ENCODE assay signal across 28 mouse cellular contexts in genomic region chr4:41662723-41663122, GRCm38 (mm10). TPM values are rescaled to one million over a fixed set of nuclear protein-coding genes. Genes with fewer than 3 reads are reported as not detected.
DNase-seq lines count a peak whose midpoint lies in the region; ATAC-seq lines count a peak whose summit lies in the region.
"Had no signal": no experiment of that assay in that cellular context is flagged by ENCODE, and none has a peak within 500 bp of the region (broad histone marks: within the 10 kb centered on the region; RNA-seq: fewer than 3 reads in every experiment).

No protein-coding gene starts in this region.

- H3K9me3 ChIP-seq in kidney, embryonic 14.5 days (ENCODE audit: control insufficient read depth, low read length): no peaks in the 10 kb centered on the region
- H3K9me3 ChIP-seq in embryonic facial prominence, embryonic 10.5 days: no peaks in the 10 kb centered on the region
- H3K9me3 ChIP-seq in limb, embryonic 10.5 days (replicated peaks): no peaks in the 10 kb centered on the region
- H3K9me3 ChIP-seq: embryonic facial prominence, embryonic 12.5 days; G1E; heart, embryonic 15.5 days; limb, embryonic 13.5 days; lung, embryonic 15.5 days; midbrain, embryonic 15.5 days; stomach, embryonic 15.5 days had no signal

- H3K9ac ChIP-seq in kidney, embryonic 14.5 days (ENCODE audit: low read depth, low read length): no peak overlapping the region
- H3K9ac ChIP-seq: embryonic facial prominence, embryonic 12.5 days; heart, embryonic 15.5 days; limb, embryonic 13.5 days; lung, embryonic 15.5 days; midbrain, embryonic 15.5 days; stomach, embryonic 15.5 days had no signal

- peaks cover 84% of the 10 kb centered on the region for H3K4me1 ChIP-seq in kidney, embryonic 14.5 days (ENCODE audit: control insufficient read depth, insufficient read depth, low read length)
- H3K4me1 ChIP-seq in embryonic facial prominence, embryonic 10.5 days: peaks cover 91% of the 10 kb centered on the region
- peaks cover 90% of the 10 kb centered on the region for H3K4me1 ChIP-seq in limb, embryonic 10.5 days

- no peak overlapping the region for H3K4me2 ChIP-seq in kidney, embryonic 14.5 days (replicated peaks; ENCODE audit: low read depth, low read length)
- H3K4me2 ChIP-seq: embryonic facial prominence, embryonic 12.5 days; heart, embryonic 15.5 days; limb, embryonic 13.5 days; liver, embryonic 11.5 days; lung, embryonic 15.5 days; midbrain, embryonic 15.5 days; stomach, embryonic 15.5 days had no signal

- no peak overlapping the region for H3K4me3 ChIP-seq in kidney, embryonic 14.5 days (ENCODE audit: low read length)
- 0 out of 2 replicates have a peak overlapping the region, but pooled peaks have one; percentile 1 for H3K4me3 ChIP-seq in embryonic facial prominence, embryonic 10.5 days
- peak overlapping the region; percentile 2; the same call in 1 of the 2 replicates for H3K4me3 ChIP-seq in limb, embryonic 10.5 days
- H3K4me3 ChIP-seq: embryonic facial prominence, embryonic 12.5 days; heart, embryonic 15.5 days; limb, embryonic 13.5 days; lung, embryonic 15.5 days; midbrain, embryonic 15.5 days; stomach, embryonic 15.5 days had no signal

- 0 out of 2 replicates have a peak, but pooled peaks cover 4% of the 10 kb centered on the region for H3K36me3 ChIP-seq in kidney, embryonic 14.5 days (ENCODE audit: control insufficient read depth, insufficient read depth, low read length)
- peaks cover 51% of the 10 kb centered on the region for H3K36me3 ChIP-seq in embryonic facial prominence, embryonic 10.5 days (replicated peaks)
- H3K36me3 ChIP-seq in limb, embryonic 10.5 days: peaks cover 6% of the 10 kb centered on the region
- H3K36me3 ChIP-seq: G1E; heart, embryonic 15.5 days; limb, embryonic 13.5 days; midbrain, embryonic 15.5 days; stomach, embryonic 15.5 days had no signal

- WGBS in kidney, embryonic 14.5 days: 39% methylated on average over 11 of the region's 11 CpGs
- WGBS in embryonic facial prominence, embryonic 10.5 days: 64% methylated on average over 11 of the region's 11 CpGs
- 10% methylated on average over 11 of the region's 11 CpGs for WGBS in limb, embryonic 10.5 days

- H3K27me3 ChIP-seq in kidney, embryonic 14.5 days (ENCODE audit: control insufficient read depth, insufficient read depth, low read length): no peaks in the 10 kb centered on the region
- H3K27me3 ChIP-seq in embryonic facial prominence, embryonic 10.5 days (replicated peaks; ENCODE audit: low read depth, poor library complexity, severe bottlenecking): peaks cover 60% of the 10 kb centered on the region
- peaks cover 97% of the 10 kb centered on the region for H3K27me3 ChIP-seq in limb, embryonic 10.5 days (ENCODE audit: low read depth, poor library complexity, severe bottlenecking)
- H3K27me3 ChIP-seq: lung, embryonic 15.5 days; midbrain, embryonic 15.5 days; stomach, embryonic 15.5 days had no signal

- ATAC-seq in kidney, embryonic 14.5 days (ENCODE audit: low FRiP score, low TSS enrichment): no peak
- no peak for ATAC-seq in cerebellum, adult (ENCODE audit: insufficient number of reproducible peaks, low FRiP score, low TSS enrichment)
- ATAC-seq: forebrain, embryonic 16.5 days; intestine, embryonic 16.5 days; midbrain, embryonic 15.5 days had no signal

- H3K27ac ChIP-seq in kidney, embryonic 14.5 days (ENCODE audit: low read depth, low read length): no peak overlapping the region
- H3K27ac ChIP-seq in embryonic facial prominence, embryonic 10.5 days (replicated peaks): peak overlapping the region; percentile 21; the same call in 1 of the 2 replicates
- H3K27ac ChIP-seq in limb, embryonic 10.5 days: peak overlapping the region; percentile 84
- H3K27ac ChIP-seq: embryonic facial prominence, embryonic 12.5 days; heart, embryonic 15.5 days; limb, embryonic 13.5 days; lung, embryonic 15.5 days; midbrain, embryonic 15.5 days; stomach, embryonic 15.5 days had no signal

- peak; percentile 51 for DNase-seq in embryo, embryonic 11 days
- no peak for DNase-seq in embryo, embryonic 10.5 days (ENCODE audit: low spot score)
- DNase-seq in kidney, postnatal 10 days: peak; percentile 5
- no peak for DNase-seq in embryonic facial prominence, embryonic 10.5 days (ENCODE audit: low spot score)
- no peak for DNase-seq in limb, embryonic 10.5 days (ENCODE audit: low spot score)
- no peak for DNase-seq in adrenal gland, postnatal 36 days
- DNase-seq: adrenal gland, postnatal 10 days; cerebellum, adult 11-12 months; cerebellum, adult 9-11 months; gastrocnemius, postnatal 10 days; kidney, adult 9 months; lung, postnatal 36 days; retina, postnatal 1 day; right cerebral cortex, postnatal 14 days; thymus, postnatal 14 days had no signal

RNA-seq across cellular contexts. Expression of gene Enho, which starts 22.6 kb away (rescaled TPM):
- polyA plus RNA-seq in kidney, embryonic 14.5 days (2014; fragmentation: Nextera tagmentation; extraction: Ambion mirVana): 23.2 and 23.5 TPM in 2 replicates
- polyA plus RNA-seq in embryonic facial prominence, embryonic 10.5 days (2016; fragmentation: Nextera tagmentation; extraction: Ambion mirVana): 19.3 and 19.8 TPM in 2 replicates
- 21.0 and 24.2 TPM in 2 replicates for polyA plus RNA-seq in limb, embryonic 10.5 days (2016; fragmentation: Nextera tagmentation; extraction: Ambion mirVana)
- total RNA-seq in adrenal gland, postnatal 36 days (2021): 1 to 10 TPM; 2.8 to 3.5 TPM
- total RNA-seq: megakaryocyte-erythroid progenitor cell, adult 5-6 weeks had no signal
- polyA plus RNA-seq: G1E had no signal

RNA-seq across cellular contexts. Expression of gene Cntfr, which starts 34.2 kb away (rescaled TPM):
- polyA plus RNA-seq in kidney, embryonic 14.5 days (2014; fragmentation: Nextera tagmentation; extraction: Ambion mirVana): 16.6 and 31.5 TPM in 2 replicates
- 8.6 and 11.1 TPM in 2 replicates for polyA plus RNA-seq in embryonic facial prominence, embryonic 10.5 days (2016; fragmentation: Nextera tagmentation; extraction: Ambion mirVana)
- polyA plus RNA-seq in limb, embryonic 10.5 days (2016; fragmentation: Nextera tagmentation; extraction: Ambion mirVana): 6.1 and 7.8 TPM in 2 replicates
- total RNA-seq in adrenal gland, postnatal 36 days (2021): 10 to 100 TPM; 39.3 to 40.3 TPM
- total RNA-seq: megakaryocyte-erythroid progenitor cell, adult 5-6 weeks had no signal

RNA-seq across cellular contexts. Expression of gene Il11ra1, which starts 37.1 kb away (rescaled TPM):
- 122 and 125 TPM in 2 replicates for polyA plus RNA-seq in kidney, embryonic 14.5 days (2014; fragmentation: Nextera tagmentation; extraction: Ambion mirVana)
- polyA plus RNA-seq in embryonic facial prominence, embryonic 10.5 days (2016; fragmentation: Nextera tagmentation; extraction: Ambion mirVana): 146 and 188 TPM in 2 replicates
- polyA plus RNA-seq in limb, embryonic 10.5 days (2016; fragmentation: Nextera tagmentation; extraction: Ambion mirVana): 202 and 253 TPM in 2 replicates
- 10 to 100 TPM; 79.1 to 85.0 TPM for total RNA-seq in adrenal gland, postnatal 36 days (2021)

RNA-seq across cellular contexts. Expression of gene Rpp25l, which starts 50.6 kb away (rescaled TPM):
- 86.2 and 91.3 TPM in 2 replicates for polyA plus RNA-seq in kidney, embryonic 14.5 days (2014; fragmentation: Nextera tagmentation; extraction: Ambion mirVana)
- polyA plus RNA-seq in embryonic facial prominence, embryonic 10.5 days (2016; fragmentation: Nextera tagmentation; extraction: Ambion mirVana): 91.2 and 91.9 TPM in 2 replicates
- polyA plus RNA-seq in limb, embryonic 10.5 days (2016; fragmentation: Nextera tagmentation; extraction: Ambion mirVana): 93.6 and 101 TPM in 2 replicates
- 10 to 100 TPM; 39.2 to 42.6 TPM for total RNA-seq in adrenal gland, postnatal 36 days (2021)

Comparison
In these comparisons a context has a peak if more than half of its experiments do, and no peak if none do; other contexts are left out.
1. DNase-seq: peak in embryo, embryonic 11 days (single experiment) and kidney, postnatal 10 days (single experiment); none in embryo, embryonic 10.5 days (single experiment), embryonic facial prominence, embryonic 10.5 days (single experiment), limb, embryonic 10.5 days (single experiment) and adrenal gland, postnatal 36 days (0 of 2).